Mouse (Mus musculus): ENCODE data around the gene Garnl3. TPM values are rescaled to one million over a fixed set of nuclear protein-coding genes. Genes with fewer than 3 reads are reported as not detected.
"Not testable (repeated sequence)": the region's sequence is repeated elsewhere in the genome, so short reads cannot be mapped to it uniquely, and the experiment has no call there.

The Garnl3 gene
- polyA plus RNA-seq, 1 experiment from 2014 or later: 1.2 TPM

DNA sequence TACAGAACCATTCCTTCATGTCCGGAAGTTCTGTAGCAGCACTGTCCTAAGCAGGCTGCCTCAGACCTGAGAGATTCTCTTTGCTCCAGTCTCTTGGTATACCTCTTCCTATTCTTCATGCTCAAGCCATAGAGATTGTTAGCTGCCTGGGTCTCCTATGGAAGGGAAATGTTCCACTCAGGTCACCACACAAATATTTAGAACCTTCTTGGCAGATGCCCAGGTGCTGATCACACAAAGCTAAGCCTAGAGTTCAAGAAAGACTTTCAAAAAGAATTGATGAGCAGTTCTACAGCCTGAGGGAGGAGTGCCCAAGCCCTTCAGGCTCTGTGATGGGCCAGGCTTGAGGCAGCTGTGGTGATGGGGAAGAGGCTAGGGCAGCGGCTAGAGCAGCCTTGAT lies 2.4 kb downstream of the Garnl3 start:
- DNase-seq: no peak
- Histone ChIP-seq H3K9me3 (replicated peaks) (no peaks in the 10 kb centered on the region), H3K4me2 (peak overlapping the region; percentile 94; the same call in 1 of the 2 replicates), H3K27me3 (peaks cover 41% of the 10 kb centered on the region), H3K4me1 (replicated peaks) (peaks cover 28% of the 10 kb centered on the region), H3K4me3 (replicated peaks) (no peak overlapping the region), H3K9ac (no peak overlapping the region), H3K36me3 (no peaks in the 10 kb centered on the region), H3K27ac (no peak overlapping the region)
- no peak for ATAC-seq (ENCODE audit: low read depth)
- WGBS (ENCODE audit: insufficient replicate concordance): 43% methylated on average over 2 of the region's 2 CpGs

GRCm38 (mm10) chr2:33127271-33127670 lies 4.2 kb downstream of the Garnl3 start:
- 47% methylated on average over 2 of the region's 2 CpGs for WGBS (ENCODE audit: insufficient replicate concordance)
- Histone ChIP-seq H3K27me3 (peaks cover 28% of the 10 kb centered on the region), H3K4me1 (replicated peaks) (peaks cover 28% of the 10 kb centered on the region), H3K4me2 (no peak overlapping the region), H3K36me3 (no peaks in the 10 kb centered on the region), H3K9ac (no peak overlapping the region), H3K9me3 (replicated peaks) (no peaks in the 10 kb centered on the region), H3K27ac (no peak overlapping the region), H3K4me3 (replicated peaks) (no peak overlapping the region)
- DNase-seq (no peak), ATAC-seq (ENCODE audit: low read depth) (no peak)

GRCm38 (mm10) chr2:33122856-33123255 lies 8.6 kb downstream of the Garnl3 start:
- WGBS (ENCODE audit: insufficient replicate concordance): 63% methylated on average over 6 of the region's 6 CpGs
- ATAC-seq (ENCODE audit: low read depth): no peak
- H3K4me3 ChIP-seq (replicated peaks): no peak overlapping the region

DNA sequence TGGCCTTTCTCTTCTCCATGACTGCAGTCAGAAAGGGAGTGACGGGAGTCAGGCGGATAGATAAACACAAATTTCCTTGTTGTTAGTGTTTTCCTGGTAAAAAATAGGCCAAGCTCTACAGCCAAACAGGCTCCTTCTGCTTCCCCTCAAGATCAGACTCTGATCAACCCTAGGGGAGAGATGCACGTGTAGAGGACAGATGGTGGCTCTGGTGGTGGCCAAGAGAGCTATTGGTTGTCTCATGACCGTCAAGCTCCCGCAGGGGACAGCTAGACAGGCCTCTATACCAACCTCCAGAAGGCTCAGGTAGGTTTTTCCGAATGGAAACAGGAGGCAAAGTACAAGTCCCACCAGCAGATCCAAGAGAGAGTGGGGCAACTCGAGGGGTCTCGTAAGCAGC lies 30.9 kb downstream of the Garnl3 start:
- DNase-seq: no peak
- no peak for ATAC-seq (ENCODE audit: low read depth)
- Histone ChIP-seq H3K9ac (no peak overlapping the region), H3K36me3 (no peaks in the 10 kb centered on the region), H3K27ac (no peak overlapping the region), H3K4me1 (replicated peaks) (no peaks in the 10 kb centered on the region), H3K9me3 (replicated peaks) (no peaks in the 10 kb centered on the region), H3K27me3 (no peaks in the 10 kb centered on the region), H3K4me2 (no peak overlapping the region), H3K4me3 (replicated peaks) (no peak overlapping the region)
- whole genome bisulfite sequencing (ENCODE audit: insufficient replicate concordance): 69% methylated on average over 8 of the region's 8 CpGs

More at GRCm38 (mm10) chr2:33122856-33123255, 8.6 kb downstream of the Garnl3 start:
- Histone ChIP-seq H3K9me3 (replicated peaks) (no peaks in the 10 kb centered on the region), H3K4me1 (replicated peaks) (no peaks in the 10 kb centered on the region), H3K36me3 (no peaks in the 10 kb centered on the region), H3K4me2 (no peak overlapping the region), H3K9ac (no peak overlapping the region), H3K27ac (no peak overlapping the region), H3K27me3 (no peaks in the 10 kb centered on the region)
- DNase-seq: no peak

DNA sequence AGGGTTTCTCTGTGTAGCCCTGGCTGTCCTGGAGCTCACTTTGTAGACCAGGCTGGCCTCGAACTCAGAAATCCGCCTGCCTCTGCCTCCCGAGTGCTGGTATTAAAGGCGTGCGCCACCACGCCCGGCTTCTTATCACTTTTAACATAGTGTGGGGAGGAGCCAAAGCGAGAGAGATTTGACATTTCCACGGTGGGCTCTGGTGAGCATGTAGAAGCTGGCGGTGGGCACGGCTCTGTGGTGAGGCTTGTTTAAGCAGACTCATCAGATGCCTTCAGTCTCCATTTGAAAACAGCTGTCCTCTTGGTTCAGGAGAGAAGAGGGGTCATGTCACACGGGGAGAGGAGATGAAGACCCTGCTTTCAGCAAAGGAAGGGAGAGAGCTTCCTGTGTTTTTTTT lies 34.1 kb downstream of the Garnl3 start:
- not testable (repeated sequence) for H3K4me1 ChIP-seq (replicated peaks); H3K27me3 ChIP-seq; H3K27ac ChIP-seq; H3K9me3 ChIP-seq (replicated peaks); H3K4me3 ChIP-seq (replicated peaks); H3K36me3 ChIP-seq; DNase-seq; ATAC-seq (ENCODE audit: low read depth); H3K4me2 ChIP-seq; H3K9ac ChIP-seq
- 60% methylated on average over 12 of the region's 12 CpGs for WGBS (ENCODE audit: insufficient replicate concordance)

GRCm38 (mm10) chr2:33095221-33095671 lies 36.2 kb downstream of the Garnl3 start:
- no peak for ATAC-seq (ENCODE audit: low read depth)
- Histone ChIP-seq H3K36me3 (no peaks in the 10 kb centered on the region), H3K4me3 (replicated peaks) (no peak overlapping the region), H3K9me3 (replicated peaks) (no peaks in the 10 kb centered on the region), H3K27ac (no peak overlapping the region), H3K4me1 (replicated peaks) (no peaks in the 10 kb centered on the region), H3K9ac (no peak overlapping the region), H3K4me2 (no peak overlapping the region), H3K27me3 (no peaks in the 10 kb centered on the region)
- WGBS (ENCODE audit: insufficient replicate concordance): 65% methylated on average over 10 of the region's 10 CpGs
- DNase-seq: no peak

- no peaks in the 10 kb centered on the region for H3K36me3 ChIP-seq
- WGBS (ENCODE audit: insufficient replicate concordance): 58% methylated on average over 8 of the region's 8 CpGs
- DNase-seq (no peak), ATAC-seq (ENCODE audit: low read depth) (no peak)
- H3K9me3 ChIP-seq (replicated peaks): no peaks in the 10 kb centered on the region
- H3K27ac ChIP-seq: no peak overlapping the region
- no peaks in the 10 kb centered on the region for H3K4me1 ChIP-seq (replicated peaks)
- no peaks in the 10 kb centered on the region for H3K27me3 ChIP-seq
- no peak overlapping the region for H3K4me3 ChIP-seq (replicated peaks)
- H3K4me2 ChIP-seq: no peak overlapping the region
- H3K9ac ChIP-seq: no peak overlapping the region
These were observed 40.6 kb downstream of the Garnl3 start for GRCm38 (mm10) chr2:33090620-33091520.

DNA sequence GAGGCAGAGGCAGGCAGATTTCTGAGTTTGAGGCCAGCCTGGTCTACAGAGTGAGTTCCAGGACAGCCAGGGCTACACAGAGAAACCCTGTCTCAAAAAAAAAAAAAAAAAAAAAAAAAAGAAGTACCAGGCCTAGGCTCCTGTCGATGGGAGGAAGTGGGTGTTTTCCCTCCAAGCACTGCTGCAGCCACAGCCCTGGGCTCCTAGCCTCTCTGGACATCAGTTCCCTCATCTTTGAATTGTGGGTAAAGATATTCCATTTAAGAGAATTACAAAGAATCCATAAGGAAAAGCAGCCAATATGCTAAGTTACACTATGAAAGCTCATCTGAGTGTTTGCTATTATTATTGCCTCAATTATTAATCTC lies 41.4 kb downstream of the Garnl3 start:
- H3K36me3 ChIP-seq, H3K9ac ChIP-seq, DNase-seq: not testable (repeated sequence)

GRCm38 (mm10) chr2:33089356-33090032 lies 42.0 kb downstream of the Garnl3 start:
- WGBS (ENCODE audit: insufficient replicate concordance): 68% methylated on average over 5 of the region's 5 CpGs
- Histone ChIP-seq H3K4me2 (no peak overlapping the region), H3K36me3 (no peaks in the 10 kb centered on the region), H3K27me3 (no peaks in the 10 kb centered on the region), H3K4me3 (replicated peaks) (no peak overlapping the region), H3K27ac (no peak overlapping the region), H3K4me1 (replicated peaks) (no peaks in the 10 kb centered on the region), H3K9me3 (replicated peaks) (no peaks in the 10 kb centered on the region), H3K9ac (no peak overlapping the region)
- ATAC-seq (ENCODE audit: low read depth) (no peak), DNase-seq (no peak)

More for the DNA sequence above, 41.4 kb downstream of the Garnl3 start:
- not testable (repeated sequence) for H3K27ac ChIP-seq; H3K9me3 ChIP-seq (replicated peaks); ATAC-seq (ENCODE audit: low read depth); H3K4me3 ChIP-seq (replicated peaks); H3K4me1 ChIP-seq (replicated peaks); H3K4me2 ChIP-seq; H3K27me3 ChIP-seq
- WGBS (ENCODE audit: insufficient replicate concordance): 15% methylated on average over 1 of the region's 1 CpGs

DNA sequence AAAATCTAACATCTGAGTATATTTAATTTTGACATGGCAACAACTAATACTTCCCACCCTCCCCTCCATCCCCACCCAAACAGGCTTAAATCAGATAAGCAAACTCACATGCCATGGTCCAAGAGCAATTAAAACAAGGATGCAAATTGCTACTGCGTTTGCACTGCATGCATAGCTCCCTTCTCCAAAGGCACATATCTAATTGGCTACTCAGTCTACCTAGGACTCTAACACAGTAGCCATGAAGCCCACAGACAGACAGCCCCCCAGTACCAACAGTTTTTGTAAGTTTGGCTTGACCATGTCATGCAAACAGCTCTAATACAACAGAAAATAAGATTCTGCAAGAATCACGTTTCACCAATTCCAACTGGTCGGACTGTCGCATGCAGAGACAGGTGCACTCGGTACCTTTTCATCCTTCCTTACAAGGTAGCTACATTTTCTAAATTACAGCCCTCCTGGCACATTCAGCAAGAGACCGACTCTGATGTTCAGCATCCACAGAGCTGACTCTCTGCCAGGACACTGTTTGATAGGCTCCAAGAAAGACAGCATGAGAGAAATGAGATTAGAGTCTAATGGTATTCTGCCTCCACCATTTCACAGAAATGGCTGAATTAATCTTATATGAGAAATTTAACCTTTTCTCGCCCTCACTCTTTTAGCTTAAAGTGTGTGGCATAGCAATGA lies 44.6 kb downstream of the Garnl3 start:
- no peak overlapping the region for H3K4me2 ChIP-seq
- no peaks in the 10 kb centered on the region for H3K27me3 ChIP-seq
- no peak overlapping the region for H3K4me3 ChIP-seq (replicated peaks)
- WGBS (ENCODE audit: insufficient replicate concordance): 65% methylated on average over 7 of the region's 7 CpGs
- DNase-seq (no peak), ATAC-seq (ENCODE audit: low read depth) (no peak)
- H3K9me3 ChIP-seq (replicated peaks): no peaks in the 10 kb centered on the region
- no peak overlapping the region for H3K27ac ChIP-seq
- no peaks in the 10 kb centered on the region for H3K36me3 ChIP-seq
- no peak overlapping the region for H3K9ac ChIP-seq
- no peaks in the 10 kb centered on the region for H3K4me1 ChIP-seq (replicated peaks)

DNA sequence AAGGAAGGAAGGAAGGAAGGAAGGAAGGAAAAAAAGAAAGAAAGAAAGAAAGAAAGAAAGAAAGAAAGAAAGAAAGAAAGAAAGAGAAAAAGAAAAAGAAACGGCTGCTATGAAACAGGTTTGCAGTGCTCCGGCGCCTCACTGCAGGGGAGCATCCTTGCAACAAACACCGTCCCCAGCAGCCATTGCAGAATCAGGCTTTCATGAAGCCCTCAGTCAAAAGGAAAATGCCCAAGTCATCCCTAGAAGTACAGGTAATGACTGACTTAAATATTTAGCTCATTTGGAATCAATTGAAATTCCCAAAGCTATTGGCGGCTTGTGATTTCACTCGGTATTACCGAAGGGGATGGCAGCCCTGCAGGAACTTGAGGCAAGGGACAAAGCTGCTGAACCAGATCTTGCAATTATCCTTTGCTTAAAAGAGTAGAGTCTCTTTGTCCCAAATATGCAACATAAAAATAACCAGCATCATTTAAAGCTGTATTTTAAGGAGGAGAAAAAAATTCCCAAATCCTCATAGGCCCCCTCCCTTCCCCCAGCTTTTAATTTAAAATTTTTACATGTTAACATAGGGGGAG lies 45.3 kb downstream of the Garnl3 start:
- Histone ChIP-seq H3K4me3 (replicated peaks) (no peak overlapping the region), H3K4me2 (no peak overlapping the region), H3K27me3 (no peaks in the 10 kb centered on the region), H3K9ac (no peak overlapping the region), H3K9me3 (replicated peaks) (no peaks in the 10 kb centered on the region), H3K36me3 (no peaks in the 10 kb centered on the region), H3K4me1 (replicated peaks) (no peaks in the 10 kb centered on the region), H3K27ac (no peak overlapping the region)
- WGBS (ENCODE audit: insufficient replicate concordance): 69% methylated on average over 7 of the region's 7 CpGs
- DNase-seq (no peak), ATAC-seq (ENCODE audit: low read depth) (no peak)

Measured in liver, embryonic 13.5 days (tissue).